Mouse (Mus musculus): ENCODE results near the gene Gdpd5. TPM values are rescaled to one million over a fixed set of nuclear protein-coding genes. Genes with fewer than 3 reads are reported as not detected.

Gdpd5 gene
- polyA plus RNA-seq, 1 experiment from 2014 or later, result 8.1 TPM

DNA sequence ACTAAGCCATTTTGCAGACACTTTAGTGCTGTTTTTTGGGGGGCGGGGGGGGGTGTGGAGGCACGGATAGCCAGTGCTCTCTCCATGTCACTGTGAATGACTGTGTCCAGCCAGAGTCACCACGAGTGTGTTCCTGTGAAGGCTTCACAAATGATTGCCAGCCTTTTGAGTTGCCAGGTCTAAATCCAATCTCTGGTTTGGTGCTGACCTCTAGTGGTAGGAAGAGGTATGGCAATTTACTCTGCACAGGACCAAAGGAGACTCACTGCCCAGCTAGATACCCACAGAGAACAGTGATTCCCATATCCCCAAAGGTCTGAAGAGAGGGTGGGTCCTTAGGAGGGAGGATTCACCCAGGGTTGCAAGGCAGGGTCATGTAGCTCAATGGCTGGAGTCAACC lies 69.5 kb downstream of the Gdpd5 start:
- H3K4me1 ChIP-seq (replicated peaks; ENCODE audit: control insufficient read depth, insufficient read depth), result no peaks in the 10 kb centered on the region
- DNase-seq (ENCODE audit: low spot score) (peak; percentile 75), ATAC-seq (ENCODE audit: low FRiP score, low TSS enrichment) (peak; percentile 22)
- no peak overlapping the region for H3K9ac ChIP-seq (ENCODE audit: low read length)
- H3K9me3 ChIP-seq (ENCODE audit: control insufficient read depth, low read length), result no peaks in the 10 kb centered on the region
- H3K27ac ChIP-seq (replicated peaks), result no peak overlapping the region
- TF ChIP-seq CTCF (IDR thresholded peaks at IDR 0.05; ENCODE audit: low read depth) (peak; percentile 97), EP300 (optimal IDR thresholded peaks at IDR 0.05) (no peak)
- H3K4me3 ChIP-seq (ENCODE audit: low read depth, low read length), result no peak overlapping the region
- H3K36me3 ChIP-seq (ENCODE audit: control insufficient read depth, insufficient read depth, low read length), result no peaks in the 10 kb centered on the region
- no peaks in the 10 kb centered on the region for H3K27me3 ChIP-seq (ENCODE audit: control insufficient read depth, insufficient read depth, low read length)
- no peak overlapping the region for H3K4me2 ChIP-seq (replicated peaks; ENCODE audit: low read depth)
- WGBS, result 0% methylated on average over 3 of the region's 3 CpGs

DNA sequence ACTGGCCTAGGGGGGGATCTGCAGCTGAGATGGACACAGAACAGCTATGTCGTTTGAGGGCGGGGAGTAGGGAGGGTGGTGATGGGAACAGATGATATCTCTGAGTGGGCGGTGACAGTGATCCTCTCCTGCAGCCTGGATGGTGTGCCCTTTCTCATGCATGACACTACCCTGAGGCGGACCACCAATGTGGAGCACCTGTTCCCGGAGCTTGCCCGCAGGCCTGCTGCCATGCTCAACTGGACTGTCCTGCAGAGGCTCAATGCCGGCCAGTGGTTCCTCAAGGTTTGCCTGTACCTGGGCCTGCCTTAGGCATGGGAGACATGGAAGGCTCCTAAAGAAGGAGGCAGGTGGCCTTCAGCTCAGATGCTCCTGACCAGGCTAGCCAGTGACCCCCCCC lies 71.6 kb downstream of the Gdpd5 start:
- H3K4me2 ChIP-seq (replicated peaks; ENCODE audit: low read depth), result no peak overlapping the region
- no peak overlapping the region for H3K4me3 ChIP-seq (ENCODE audit: low read depth, low read length)
- no peak for ATAC-seq (ENCODE audit: low FRiP score, low TSS enrichment)
- H3K9me3 ChIP-seq (ENCODE audit: control insufficient read depth, low read length), result no peaks in the 10 kb centered on the region
- H3K36me3 ChIP-seq (ENCODE audit: control insufficient read depth, insufficient read depth, low read length), result no peaks in the 10 kb centered on the region
- DNase-seq (ENCODE audit: low spot score), result no peak
- no peak overlapping the region for H3K9ac ChIP-seq (ENCODE audit: low read length)
- WGBS, result 85% methylated on average over 7 of the region's 7 CpGs
- H3K27me3 ChIP-seq (ENCODE audit: control insufficient read depth, insufficient read depth, low read length), result no peaks in the 10 kb centered on the region
- H3K27ac ChIP-seq (replicated peaks), result no peak overlapping the region
- TF ChIP-seq EP300 (optimal IDR thresholded peaks at IDR 0.05) (no peak), CTCF (IDR thresholded peaks at IDR 0.05; ENCODE audit: low read depth) (no peak)
- no peaks in the 10 kb centered on the region for H3K4me1 ChIP-seq (replicated peaks; ENCODE audit: control insufficient read depth, insufficient read depth)

- TF ChIP-seq EP300 (optimal IDR thresholded peaks at IDR 0.05) (no peak), CTCF (IDR thresholded peaks at IDR 0.05; ENCODE audit: low read depth) (no peak)
- Histone ChIP-seq H3K9me3 (ENCODE audit: control insufficient read depth, low read length) (no peaks in the 10 kb centered on the region), H3K36me3 (ENCODE audit: control insufficient read depth, insufficient read depth, low read length) (no peaks in the 10 kb centered on the region), H3K27ac (replicated peaks) (no peak overlapping the region), H3K27me3 (ENCODE audit: control insufficient read depth, insufficient read depth, low read length) (no peaks in the 10 kb centered on the region), H3K4me1 (replicated peaks; ENCODE audit: control insufficient read depth, insufficient read depth) (no peaks in the 10 kb centered on the region), H3K4me2 (replicated peaks; ENCODE audit: low read depth) (no peak overlapping the region), H3K9ac (ENCODE audit: low read length) (no peak overlapping the region), H3K4me3 (ENCODE audit: low read depth, low read length) (no peak overlapping the region)
- WGBS, result 75% methylated on average over 4 of the region's 4 CpGs
- DNase-seq (ENCODE audit: low spot score) (no peak), ATAC-seq (ENCODE audit: low FRiP score, low TSS enrichment) (no peak)
These were observed 72.8 kb downstream of the Gdpd5 start for GRCm38 (mm10) chr7:99454044-99454443.

GRCm38 (mm10) chr7:99458849-99459248 lies 77.6 kb downstream of the Gdpd5 start:
- WGBS, result 80% methylated on average over 8 of the region's 8 CpGs
- DNase-seq (ENCODE audit: low spot score) (no peak), ATAC-seq (ENCODE audit: low FRiP score, low TSS enrichment) (no peak)
- Histone ChIP-seq H3K36me3 (ENCODE audit: control insufficient read depth, insufficient read depth, low read length) (peaks cover 3% of the 10 kb centered on the region; the same call in 1 of the 2 replicates), H3K9me3 (ENCODE audit: control insufficient read depth, low read length) (no peaks in the 10 kb centered on the region), H3K9ac (ENCODE audit: low read length) (no peak overlapping the region), H3K4me2 (replicated peaks; ENCODE audit: low read depth) (no peak overlapping the region), H3K27ac (replicated peaks) (no peak overlapping the region), H3K4me1 (replicated peaks; ENCODE audit: control insufficient read depth, insufficient read depth) (no peaks in the 10 kb centered on the region), H3K27me3 (ENCODE audit: control insufficient read depth, insufficient read depth, low read length) (no peaks in the 10 kb centered on the region), H3K4me3 (ENCODE audit: low read depth, low read length) (no peak overlapping the region)
- no peak for TF ChIP-seq CTCF (IDR thresholded peaks at IDR 0.05; ENCODE audit: low read depth)
- TF ChIP-seq EP300 (optimal IDR thresholded peaks at IDR 0.05), result no peak

DNA sequence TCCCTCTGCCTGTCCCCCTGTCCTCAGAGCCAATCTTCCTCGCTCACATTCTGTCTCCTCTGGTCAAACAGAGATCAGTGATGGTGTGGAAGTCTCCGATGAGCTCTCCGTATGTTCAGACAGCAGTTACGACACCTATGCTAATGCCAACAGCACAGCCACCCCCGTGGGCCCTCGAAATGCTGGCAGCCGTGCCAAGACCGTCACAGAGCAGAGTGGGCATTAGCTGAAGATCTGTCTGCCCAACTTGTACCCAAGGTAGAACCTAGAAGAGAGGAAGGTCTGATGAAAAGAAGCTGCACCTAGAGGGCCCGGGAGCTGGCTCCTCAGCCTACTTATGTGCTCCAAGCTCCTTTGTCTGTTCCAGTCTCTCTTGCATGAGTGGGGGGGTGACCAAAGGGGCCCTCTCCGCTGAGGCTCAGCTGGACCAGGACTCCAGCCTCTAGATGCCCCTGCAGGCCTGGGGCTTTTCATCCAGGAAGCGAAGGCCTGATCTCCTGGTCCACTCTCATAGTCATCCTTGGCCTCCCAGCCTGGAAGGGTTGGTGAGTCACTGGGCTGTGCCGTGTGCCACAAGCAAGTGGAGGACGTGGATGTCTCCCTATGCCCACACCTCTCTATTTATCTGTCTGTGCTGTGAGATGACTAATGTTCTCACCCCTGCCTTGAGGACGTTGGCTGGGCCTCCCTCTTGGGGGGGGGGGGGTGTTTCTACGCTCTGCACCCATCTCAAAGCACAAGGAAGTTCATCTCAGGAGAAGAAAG lies 78.9 kb downstream of the Gdpd5 start:
- ATAC-seq (ENCODE audit: low FRiP score, low TSS enrichment), result no peak; the same call in 1 of the 2 replicates
- H3K9me3 ChIP-seq (ENCODE audit: control insufficient read depth, low read length), result no peaks in the 10 kb centered on the region

GRCm38 (mm10) chr7:99463120-99463519 lies 81.9 kb downstream of the Gdpd5 start:
- TF ChIP-seq EP300 (optimal IDR thresholded peaks at IDR 0.05) (no peak), CTCF (IDR thresholded peaks at IDR 0.05; ENCODE audit: low read depth) (no peak)
- H3K4me1 ChIP-seq (replicated peaks; ENCODE audit: control insufficient read depth, insufficient read depth), result peaks cover 2% of the 10 kb centered on the region; the same call in 1 of the 2 replicates
- H3K9me3 ChIP-seq (ENCODE audit: control insufficient read depth, low read length), result no peaks in the 10 kb centered on the region
- ATAC-seq (ENCODE audit: low FRiP score, low TSS enrichment), result no peak
- H3K4me3 ChIP-seq (ENCODE audit: low read depth, low read length), result no peak overlapping the region
- H3K9ac ChIP-seq (ENCODE audit: low read length), result no peak overlapping the region
- H3K36me3 ChIP-seq (ENCODE audit: control insufficient read depth, insufficient read depth, low read length), result peaks cover 3% of the 10 kb centered on the region; the same call in 1 of the 2 replicates
- 96% methylated on average over 2 of the region's 2 CpGs for WGBS
- DNase-seq (ENCODE audit: low spot score), result no peak
- no peak overlapping the region for H3K27ac ChIP-seq (replicated peaks)
- no peak overlapping the region for H3K4me2 ChIP-seq (replicated peaks; ENCODE audit: low read depth)
- H3K27me3 ChIP-seq (ENCODE audit: control insufficient read depth, insufficient read depth, low read length), result no peaks in the 10 kb centered on the region

More for the DNA sequence above, 78.9 kb downstream of the Gdpd5 start:
- TF ChIP-seq CTCF (IDR thresholded peaks at IDR 0.05; ENCODE audit: low read depth), result no peak
- TF ChIP-seq EP300 (optimal IDR thresholded peaks at IDR 0.05), result no peak
- Histone ChIP-seq H3K4me3 (ENCODE audit: low read depth, low read length) (no peak overlapping the region), H3K4me2 (replicated peaks; ENCODE audit: low read depth) (no peak overlapping the region), H3K27ac (replicated peaks) (no peak overlapping the region), H3K4me1 (replicated peaks; ENCODE audit: control insufficient read depth, insufficient read depth) (no peaks in the 10 kb centered on the region), H3K36me3 (ENCODE audit: control insufficient read depth, insufficient read depth, low read length) (peaks cover 3% of the 10 kb centered on the region; the same call in 1 of the 2 replicates), H3K9ac (ENCODE audit: low read length) (no peak overlapping the region), H3K27me3 (ENCODE audit: control insufficient read depth, insufficient read depth, low read length) (no peaks in the 10 kb centered on the region)
- 80% methylated on average over 15 of the region's 15 CpGs for WGBS
- no peak for DNase-seq (ENCODE audit: low spot score)
